Mouse (Mus musculus): Measurements from ENCODE around the gene Mus81. TPM values are rescaled to one million over a fixed set of nuclear protein-coding genes. Genes with fewer than 3 reads are reported as not detected.

Gene Mus81
- polyA plus RNA-seq, 1 experiment from 2014 or later: 39.7 TPM

Other genes with a start within 250 kb of the Mus81 start
- 29.3 and 34.2 TPM in 2 replicates for gene Pacs1, start 215.3 kb downstream of the Mus81 start, polyA plus RNA-seq (2014; fragmentation: Nextera tagmentation; extraction: Ambion mirVana)
- gene Sf3b2, start 192.9 kb downstream of the Mus81 start, polyA plus RNA-seq (2014; fragmentation: Nextera tagmentation; extraction: Ambion mirVana): 405 and 414 TPM in 2 replicates
- gene Gal3st3, start 190.1 kb downstream of the Mus81 start, polyA plus RNA-seq (2014; fragmentation: Nextera tagmentation; extraction: Ambion mirVana): 8.6 and 8.8 TPM in 2 replicates
- not detected in 2 replicates for gene Catsper1, start 152.7 kb downstream of the Mus81 start, polyA plus RNA-seq (2014; fragmentation: Nextera tagmentation; extraction: Ambion mirVana)
- gene Cst6, start 138.8 kb downstream of the Mus81 start, polyA plus RNA-seq (2014; fragmentation: Nextera tagmentation; extraction: Ambion mirVana): 0.64 and 1.2 TPM in 2 replicates
- 78.9 and 89.3 TPM in 2 replicates for gene Eif1ad, start 121.7 kb downstream of the Mus81 start, polyA plus RNA-seq (2014; fragmentation: Nextera tagmentation; extraction: Ambion mirVana)
- gene Banf1, start 121.2 kb downstream of the Mus81 start, polyA plus RNA-seq (2014; fragmentation: Nextera tagmentation; extraction: Ambion mirVana): 522 and 532 TPM in 2 replicates
- gene Sart1, start 99.7 kb downstream of the Mus81 start, polyA plus RNA-seq (2014; fragmentation: Nextera tagmentation; extraction: Ambion mirVana): 87.1 and 92.5 TPM in 2 replicates
- not detected in 2 replicates for gene Tsga10ip, start 85.9 kb downstream of the Mus81 start, polyA plus RNA-seq (2014; fragmentation: Nextera tagmentation; extraction: Ambion mirVana)
- 216 and 243 TPM in 2 replicates for gene Drap1, start 63.4 kb downstream of the Mus81 start, polyA plus RNA-seq (2014; fragmentation: Nextera tagmentation; extraction: Ambion mirVana)
- gene AI837181, start 63.3 kb downstream of the Mus81 start, polyA plus RNA-seq (2014; fragmentation: Nextera tagmentation; extraction: Ambion mirVana): 43.8 and 47.7 TPM in 2 replicates
- gene Fosl1, start 40.9 kb downstream of the Mus81 start, polyA plus RNA-seq (2014; fragmentation: Nextera tagmentation; extraction: Ambion mirVana): not detected in 2 replicates
- 7.9 and 9.2 TPM in 2 replicates for gene Ccdc85b, start 30.5 kb downstream of the Mus81 start, polyA plus RNA-seq (2014; fragmentation: Nextera tagmentation; extraction: Ambion mirVana)
- gene Fibp, start 27.8 kb downstream of the Mus81 start, polyA plus RNA-seq (2014; fragmentation: Nextera tagmentation; extraction: Ambion mirVana): 113 and 116 TPM in 2 replicates
- gene Ctsw, start 19.9 kb downstream of the Mus81 start, polyA plus RNA-seq (2014; fragmentation: Nextera tagmentation; extraction: Ambion mirVana): 0.72 and 1.0 TPM in 2 replicates
- gene Efemp2, start 14.4 kb downstream of the Mus81 start, polyA plus RNA-seq (2014; fragmentation: Nextera tagmentation; extraction: Ambion mirVana): 100 and 105 TPM in 2 replicates
- gene Cfl1, start 2.1 kb upstream of the Mus81 start, polyA plus RNA-seq (2014; fragmentation: Nextera tagmentation; extraction: Ambion mirVana): 3,315 and 3,495 TPM in 2 replicates
- gene 1700020D05Rik, start 15.4 kb upstream of the Mus81 start, polyA plus RNA-seq (2014; fragmentation: Nextera tagmentation; extraction: Ambion mirVana): 0.35 TPM in 1 of 2 replicates, not detected in the other
- 8.6 and 9.0 TPM in 2 replicates for gene Snx32, start 22.1 kb upstream of the Mus81 start, polyA plus RNA-seq (2014; fragmentation: Nextera tagmentation; extraction: Ambion mirVana)
- 0.74 and 0.79 TPM in 2 replicates for gene Ovol1, start 72.2 kb upstream of the Mus81 start, polyA plus RNA-seq (2014; fragmentation: Nextera tagmentation; extraction: Ambion mirVana)
- gene Ap5b1, start 79.6 kb upstream of the Mus81 start, polyA plus RNA-seq (2014; fragmentation: Nextera tagmentation; extraction: Ambion mirVana): 1.2 and 1.4 TPM in 2 replicates
- gene Rnaseh2c, start 113.5 kb upstream of the Mus81 start, polyA plus RNA-seq (2014; fragmentation: Nextera tagmentation; extraction: Ambion mirVana): 173 and 185 TPM in 2 replicates
- 33.6 and 36.6 TPM in 2 replicates for gene Kat5, start 121.8 kb upstream of the Mus81 start, polyA plus RNA-seq (2014; fragmentation: Nextera tagmentation; extraction: Ambion mirVana)
- gene Rela, start 149.1 kb upstream of the Mus81 start, polyA plus RNA-seq (2014; fragmentation: Nextera tagmentation; extraction: Ambion mirVana): 40.9 and 41.4 TPM in 2 replicates
- 19.0 and 19.4 TPM in 2 replicates for gene Sipa1, start 175.3 kb upstream of the Mus81 start, polyA plus RNA-seq (2014; fragmentation: Nextera tagmentation; extraction: Ambion mirVana)
- 14.9 and 17.4 TPM in 2 replicates for gene Map3k11, start 200.3 kb upstream of the Mus81 start, polyA plus RNA-seq (2014; fragmentation: Nextera tagmentation; extraction: Ambion mirVana)
- gene Pcnx3, start 200.5 kb upstream of the Mus81 start, polyA plus RNA-seq (2014; fragmentation: Nextera tagmentation; extraction: Ambion mirVana): 29.1 and 32.2 TPM in 2 replicates
- gene Kcnk7, start 216.0 kb upstream of the Mus81 start, polyA plus RNA-seq (2014; fragmentation: Nextera tagmentation; extraction: Ambion mirVana): not detected in 2 replicates
- gene Ehbp1l1, start 237.9 kb upstream of the Mus81 start, polyA plus RNA-seq (2014; fragmentation: Nextera tagmentation; extraction: Ambion mirVana): 5.8 and 6.1 TPM in 2 replicates
- 147 and 152 TPM in 2 replicates for gene Fam89b, start 241.3 kb upstream of the Mus81 start, polyA plus RNA-seq (2014; fragmentation: Nextera tagmentation; extraction: Ambion mirVana)